Mouse (Mus musculus) spleen, adult 2 months (tissue): ENCODE measurements around the gene Leng8.

Experiments used
- CTCF ChIP-seq: fragments of 200-500 bp; IDR thresholded peaks from 2 replicates; pipeline ENCODE4 v1.5.1; 2011; ENCODE audit warnings: mild to moderate bottlenecking, inconsistent platforms; ENCODE audit not compliant: insufficient read depth, insufficient read length, insufficient replicate concordance; ENCODE audit errors: extremely low read depth
- POLR2A ChIP-seq: fragments of 200-500 bp; IDR thresholded peaks from 2 replicates; pipeline ENCODE4 v1.6.1; 2011; ENCODE audit warnings: low read depth, low read length, inconsistent platforms

- TF ChIP-seq CTCF (no peak), POLR2A (no peak)
These were observed 8.9 kb upstream of the Leng8 start for GRCm38 (mm10) chr7:4127894-4128293.
